11 mouse cellular contexts compared by ENCODE assay signal in genomic region chr5:136014877-136015276, GRCm38 (mm10). TPM values are rescaled to one million over a fixed set of nuclear protein-coding genes. Genes with fewer than 3 reads are reported as not detected.
DNase-seq lines count a peak whose midpoint lies in the region; ATAC-seq lines count a peak whose summit lies in the region.
"Had no signal": no experiment of that assay in that cellular context is flagged by ENCODE, and none has a peak within 500 bp of the region (broad histone marks: within the 10 kb centered on the region; RNA-seq: fewer than 3 reads in every experiment).

No protein-coding gene starts in this region.

- peaks cover 30% of the 10 kb centered on the region for H3K36me3 ChIP-seq in lung, embryonic 15.5 days
- peaks cover 37% of the 10 kb centered on the region for H3K36me3 ChIP-seq in embryonic facial prominence, embryonic 14.5 days (ENCODE audit: control insufficient read depth, insufficient read depth, low read length)
- peaks cover 20% of the 10 kb centered on the region for H3K36me3 ChIP-seq in stomach, embryonic 15.5 days

- no peak for ATAC-seq in lung, embryonic 15.5 days (ENCODE audit: borderline replicate concordance, extremely low read depth, low FRiP score, low TSS enrichment)
- no peak for ATAC-seq in embryonic facial prominence, embryonic 14.5 days (ENCODE audit: low read depth)
- ATAC-seq in stomach, embryonic 15.5 days (ENCODE audit: insufficient read depth, low FRiP score, low read depth), result no peak
- ATAC-seq: liver, embryonic 12.5 days had no signal

- H3K9me3 ChIP-seq in lung, embryonic 15.5 days, result no peaks in the 10 kb centered on the region
- no peaks in the 10 kb centered on the region for H3K9me3 ChIP-seq in embryonic facial prominence, embryonic 14.5 days (ENCODE audit: control insufficient read depth, low read length)
- H3K9me3 ChIP-seq in stomach, embryonic 15.5 days, result no peaks in the 10 kb centered on the region
- H3K9me3 ChIP-seq: liver, embryonic 12.5 days had no signal

- no peak overlapping the region for H3K4me3 ChIP-seq in lung, embryonic 15.5 days
- H3K4me3 ChIP-seq in embryonic facial prominence, embryonic 14.5 days (ENCODE audit: low read depth, low read length), result no peak overlapping the region
- no peak overlapping the region for H3K4me3 ChIP-seq in stomach, embryonic 15.5 days (replicated peaks)
- H3K4me3 ChIP-seq: liver, embryonic 12.5 days had no signal

- H3K9ac ChIP-seq in lung, embryonic 15.5 days, result no peak overlapping the region
- 0 out of 2 replicates have a peak overlapping the region, but pooled peaks have one; percentile 34 for H3K9ac ChIP-seq in embryonic facial prominence, embryonic 14.5 days (ENCODE audit: low read depth, low read length)
- no peak overlapping the region for H3K9ac ChIP-seq in stomach, embryonic 15.5 days
- H3K9ac ChIP-seq: liver, embryonic 12.5 days had no signal

- no peak for DNase-seq in lung, postnatal 25 days (ENCODE audit: low spot score)
- no peak for DNase-seq in embryonic facial prominence, embryonic 14.5 days (ENCODE audit: low spot score)
- peak; percentile 44 for DNase-seq in kidney, adult 18-20 months
- no peak for DNase-seq in frontal cortex, adult 2 months (ENCODE audit: extremely low spot score in 1 of 2, low spot score in 1 of 2)
- no peak for DNase-seq in cerebellum, postnatal 14 days
- no peak for DNase-seq in frontal cortex, postnatal 14 days (ENCODE audit: low spot score in 2 of 2)
- DNase-seq: right cerebral cortex, postnatal 25 days had no signal

- no peaks in the 10 kb centered on the region for H3K27me3 ChIP-seq in lung, embryonic 15.5 days
- H3K27me3 ChIP-seq in embryonic facial prominence, embryonic 14.5 days (replicated peaks; ENCODE audit: control insufficient read depth, insufficient read depth, low read length), result no peaks in the 10 kb centered on the region
- no peaks in the 10 kb centered on the region for H3K27me3 ChIP-seq in stomach, embryonic 15.5 days (replicated peaks)
- H3K27me3 ChIP-seq: liver, embryonic 12.5 days had no signal

- WGBS in lung, embryonic 15.5 days, result 80% methylated on average over 10 of the region's 10 CpGs
- WGBS in embryonic facial prominence, embryonic 14.5 days, result 82% methylated on average over 10 of the region's 10 CpGs
- 90% methylated on average over 10 of the region's 10 CpGs for WGBS in stomach, embryonic 15.5 days

- no peak overlapping the region for H3K4me2 ChIP-seq in lung, embryonic 15.5 days
- no peak overlapping the region for H3K4me2 ChIP-seq in embryonic facial prominence, embryonic 14.5 days (ENCODE audit: low read depth, low read length)
- no peak overlapping the region for H3K4me2 ChIP-seq in stomach, embryonic 15.5 days
- H3K4me2 ChIP-seq: liver, embryonic 12.5 days had no signal

- H3K4me1 ChIP-seq in lung, embryonic 15.5 days, result peaks cover 20% of the 10 kb centered on the region
- peaks cover 11% of the 10 kb centered on the region; the same call in 1 of the 2 replicates for H3K4me1 ChIP-seq in embryonic facial prominence, embryonic 14.5 days (ENCODE audit: control insufficient read depth, insufficient read depth, low read length)
- H3K4me1 ChIP-seq in stomach, embryonic 15.5 days, result 0 out of 2 replicates have a peak, but pooled peaks cover 5% of the 10 kb centered on the region

- H3K27ac ChIP-seq in lung, embryonic 15.5 days, result peak overlapping the region; percentile 67; the same call in 1 of the 2 replicates
- H3K27ac ChIP-seq in embryonic facial prominence, embryonic 14.5 days (replicated peaks; ENCODE audit: low read depth, low read length), result peak overlapping the region; percentile 80
- H3K27ac ChIP-seq in stomach, embryonic 15.5 days, result peak overlapping the region; percentile 87
- H3K27ac ChIP-seq: liver, embryonic 12.5 days had no signal

RNA-seq across cellular contexts. Expression of gene Dtx2, which starts 20.3 kb away (rescaled TPM):
- 23.8 TPM in 2 replicates for polyA plus RNA-seq in lung, embryonic 15.5 days (2015; fragmentation: Nextera tagmentation; extraction: Ambion mirVana)
- 25.2 and 25.7 TPM in 2 replicates for polyA plus RNA-seq in embryonic facial prominence, embryonic 14.5 days (2014; fragmentation: Nextera tagmentation; extraction: Ambion mirVana)
- polyA plus RNA-seq in stomach, embryonic 15.5 days (2015; fragmentation: Nextera tagmentation; extraction: Ambion mirVana), result 22.9 and 25.4 TPM in 2 replicates
- 10.5 and 10.6 TPM in 2 replicates for polyA plus RNA-seq in frontal cortex, adult 2 months (2012; rRNA removed)

RNA-seq across cellular contexts. Expression of gene Upk3b, which starts 23.4 kb away (rescaled TPM):
- 22.5 and 27.8 TPM in 2 replicates for polyA plus RNA-seq in lung, embryonic 15.5 days (2015; fragmentation: Nextera tagmentation; extraction: Ambion mirVana)
- polyA plus RNA-seq in embryonic facial prominence, embryonic 14.5 days (2014; fragmentation: Nextera tagmentation; extraction: Ambion mirVana), result 0.50 and 1.4 TPM in 2 replicates
- 30.3 and 37.0 TPM in 2 replicates for polyA plus RNA-seq in stomach, embryonic 15.5 days (2015; fragmentation: Nextera tagmentation; extraction: Ambion mirVana)
- polyA plus RNA-seq in frontal cortex, adult 2 months (2012; rRNA removed), result not detected in 2 replicates

RNA-seq across cellular contexts. Expression of gene Zp3, which starts 35.0 kb away (rescaled TPM):
- not detected in 2 replicates for polyA plus RNA-seq in lung, embryonic 15.5 days (2015; fragmentation: Nextera tagmentation; extraction: Ambion mirVana)
- polyA plus RNA-seq in embryonic facial prominence, embryonic 14.5 days (2014; fragmentation: Nextera tagmentation; extraction: Ambion mirVana), result 0.58 and 0.77 TPM in 2 replicates
- 1.7 TPM in 2 replicates for polyA plus RNA-seq in stomach, embryonic 15.5 days (2015; fragmentation: Nextera tagmentation; extraction: Ambion mirVana)
- polyA plus RNA-seq in frontal cortex, adult 2 months (2012; rRNA removed), result 0.06 TPM in 1 of 2 replicates, not detected in the other
- polyA plus RNA-seq: embryonic facial prominence, embryonic 11.5 days; liver, embryonic 12.5 days had no signal

RNA-seq across cellular contexts. Expression of gene Upk3bl, which starts 39.4 kb away (rescaled TPM):
- 4.2 and 5.1 TPM in 2 replicates for polyA plus RNA-seq in lung, embryonic 15.5 days (2015; fragmentation: Nextera tagmentation; extraction: Ambion mirVana)
- polyA plus RNA-seq in embryonic facial prominence, embryonic 14.5 days (2014; fragmentation: Nextera tagmentation; extraction: Ambion mirVana), result 17.1 and 28.1 TPM in 2 replicates
- polyA plus RNA-seq in stomach, embryonic 15.5 days (2015; fragmentation: Nextera tagmentation; extraction: Ambion mirVana), result 72.2 and 117 TPM in 2 replicates
- polyA plus RNA-seq in frontal cortex, adult 2 months (2012; rRNA removed), result 0.22 and 0.67 TPM in 2 replicates

RNA-seq across cellular contexts. Expression of gene Ssc4d, which starts 40.5 kb away (rescaled TPM):
- 3.2 and 3.5 TPM in 2 replicates for polyA plus RNA-seq in lung, embryonic 15.5 days (2015; fragmentation: Nextera tagmentation; extraction: Ambion mirVana)
- 3.2 and 4.7 TPM in 2 replicates for polyA plus RNA-seq in embryonic facial prominence, embryonic 14.5 days (2014; fragmentation: Nextera tagmentation; extraction: Ambion mirVana)
- 3.4 TPM in 2 replicates for polyA plus RNA-seq in stomach, embryonic 15.5 days (2015; fragmentation: Nextera tagmentation; extraction: Ambion mirVana)
- polyA plus RNA-seq in frontal cortex, adult 2 months (2012; rRNA removed), result 2.6 and 2.9 TPM in 2 replicates
